In the genomic region with DNA sequence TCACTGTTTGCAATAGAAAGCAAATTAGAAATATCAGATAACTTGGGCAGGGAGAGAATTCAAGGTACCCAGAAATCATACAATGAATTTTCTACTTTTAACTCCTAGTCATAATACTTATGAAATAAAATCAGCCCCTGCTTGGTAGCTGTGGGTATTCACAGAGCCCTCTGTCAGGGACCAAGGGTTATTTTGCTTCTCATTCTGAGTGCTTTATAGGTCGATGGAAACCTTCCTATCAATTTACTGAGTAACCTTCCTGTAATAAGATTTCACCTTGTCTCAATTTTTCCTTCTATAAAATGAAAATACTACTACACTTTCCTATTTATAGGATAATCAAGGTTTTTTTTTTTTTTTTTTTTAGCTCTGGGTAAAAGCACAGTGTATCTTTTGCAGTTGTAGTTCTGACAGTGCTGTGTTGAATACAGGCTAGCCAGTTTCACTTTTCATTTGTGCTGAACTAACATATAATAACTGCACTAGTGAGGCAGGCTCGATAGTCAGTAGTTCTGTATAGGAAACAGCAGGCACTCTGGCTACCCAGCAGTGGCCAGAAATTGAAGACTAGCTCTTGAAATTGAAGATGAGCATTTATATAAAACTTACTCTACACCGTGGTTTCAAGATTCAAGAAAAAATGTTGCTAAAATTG, we compare ENCODE assay signal across 18 mouse cellular contexts.
DNase-seq lines count a peak whose midpoint lies in the region; ATAC-seq and TF ChIP-seq lines count a peak whose summit lies in the region.
"Had no signal": no experiment of that assay in that cellular context is flagged by ENCODE, and none has a peak within 500 bp of the region (broad histone marks: within the 10 kb centered on the region; RNA-seq: fewer than 3 reads in every experiment).

No protein-coding gene starts in this region.

- H3K4me3 ChIP-seq in kidney, adult 2 months (ENCODE audit: insufficient read depth, low read depth, low read length), result no peak overlapping the region
- no peak overlapping the region for H3K4me3 ChIP-seq in forebrain, embryonic 12.5 days (replicated peaks)
- H3K4me3 ChIP-seq: forebrain, embryonic 15.5 days; kidney, embryonic 15.5 days; limb, embryonic 15.5 days; midbrain, embryonic 12.5 days; stomach, embryonic 15.5 days had no signal

- H3K9ac ChIP-seq in forebrain, embryonic 12.5 days, result no peak overlapping the region
- H3K9ac ChIP-seq: forebrain, embryonic 15.5 days; kidney, embryonic 15.5 days; limb, embryonic 15.5 days; lung, embryonic 14.5 days; midbrain, embryonic 12.5 days; stomach, embryonic 15.5 days had no signal

- no peaks in the 10 kb centered on the region for H3K4me1 ChIP-seq in kidney, adult 2 months (ENCODE audit: control insufficient read depth, insufficient read depth, low read length)
- no peaks in the 10 kb centered on the region for H3K4me1 ChIP-seq in forebrain, embryonic 12.5 days
- H3K4me1 ChIP-seq: forebrain, embryonic 15.5 days; kidney, embryonic 15.5 days; limb, embryonic 15.5 days; midbrain, embryonic 12.5 days; stomach, embryonic 15.5 days had no signal

- WGBS in kidney, adult 2 months, result 75% methylated on average over 3 of the region's 3 CpGs
- WGBS in forebrain, embryonic 12.5 days, result 87% methylated on average over 3 of the region's 3 CpGs

- H3K9me3 ChIP-seq in forebrain, embryonic 12.5 days, result no peaks in the 10 kb centered on the region
- H3K9me3 ChIP-seq: forebrain, embryonic 15.5 days; kidney, embryonic 15.5 days; limb, embryonic 15.5 days; midbrain, embryonic 12.5 days; stomach, embryonic 15.5 days had no signal

- no peak overlapping the region for H3K27ac ChIP-seq in kidney, adult 2 months (ENCODE audit: insufficient read depth, low read depth, low read length)
- H3K27ac ChIP-seq in forebrain, embryonic 12.5 days, result no peak overlapping the region
- H3K27ac ChIP-seq: forebrain, embryonic 15.5 days; kidney, embryonic 15.5 days; limb, embryonic 15.5 days; midbrain, embryonic 12.5 days; stomach, embryonic 15.5 days had no signal

- no peak for TF ChIP-seq CTCF in kidney, adult 2 months (conservative IDR thresholded peaks at IDR 0.05; ENCODE audit: insufficient read depth, insufficient read length, low read depth, low read length)

- H3K4me2 ChIP-seq in forebrain, embryonic 12.5 days, result no peak overlapping the region
- H3K4me2 ChIP-seq: forebrain, embryonic 15.5 days; kidney, embryonic 15.5 days; limb, embryonic 15.5 days; lung, embryonic 14.5 days; midbrain, embryonic 12.5 days; stomach, embryonic 15.5 days had no signal

- no peaks in the 10 kb centered on the region for H3K27me3 ChIP-seq in kidney, adult 2 months (replicated peaks; ENCODE audit: control insufficient read depth, insufficient read depth, low read length)
- no peaks in the 10 kb centered on the region for H3K27me3 ChIP-seq in forebrain, embryonic 12.5 days
- H3K27me3 ChIP-seq: forebrain, embryonic 15.5 days; kidney, embryonic 15.5 days; limb, embryonic 15.5 days; midbrain, embryonic 12.5 days; stomach, embryonic 15.5 days had no signal

- no peak for TF ChIP-seq POLR2A in kidney, adult 2 months (IDR thresholded peaks at IDR 0.05; ENCODE audit: low read depth, low read length)

- ATAC-seq in granulocyte monocyte progenitor cell, adult 5-6 weeks (replicated peaks; ENCODE audit: poor library complexity, severe bottlenecking), result peak; percentile 65
- no peak for ATAC-seq in forebrain, embryonic 12.5 days (ENCODE audit: low FRiP score)
- ATAC-seq: forebrain, embryonic 15.5 days; hindbrain, embryonic 16.5 days had no signal

- DNase-seq in kidney, adult 2 months, result peak; percentile 10
- DNase-seq in kidney, postnatal 36 days, result no peak
- peak; percentile 52 for DNase-seq in CD4-positive helper T cell, adult 2 months (ENCODE audit: low read depth, low spot score)
- DNase-seq in natural killer cell, adult 2 months (ENCODE audit: low spot score in 2 of 2), result peak; percentile 3 to 17
- no peak for DNase-seq in adrenal gland, postnatal 4 days (ENCODE audit: low spot score in 2 of 2)
- DNase-seq in right cerebral cortex, adult 18-20 months, result no peak
- DNase-seq: cerebellum, adult 11 months; gastrocnemius, postnatal 14 days; layer of hippocampus, adult 9-11 months; lung, embryonic 14.5 days had no signal

- no peaks in the 10 kb centered on the region for H3K36me3 ChIP-seq in kidney, adult 2 months (ENCODE audit: control insufficient read depth, insufficient read depth, low read length)
- H3K36me3 ChIP-seq in forebrain, embryonic 12.5 days (replicated peaks), result no peaks in the 10 kb centered on the region
- H3K36me3 ChIP-seq: forebrain, embryonic 15.5 days; kidney, embryonic 15.5 days; limb, embryonic 15.5 days; midbrain, embryonic 12.5 days; stomach, embryonic 15.5 days had no signal

Comparison
In these comparisons a context has a peak if more than half of its experiments do, and no peak if none do; other contexts are left out.
1. DNase-seq: peak in kidney, adult 2 months (single experiment), CD4-positive helper T cell, adult 2 months (single experiment) and natural killer cell, adult 2 months (2 of 2); none in kidney, postnatal 36 days (0 of 2), adrenal gland, postnatal 4 days (0 of 2) and right cerebral cortex, adult 18-20 months (single experiment).